In genomic region chr11:76292398-76292797, GRCm38 (mm10) we compare ENCODE assay signal across 9 mouse cellular contexts. TPM values are rescaled to one million over a fixed set of nuclear protein-coding genes. Genes with fewer than 3 reads are reported as not detected.
DNase-seq lines count a peak whose midpoint lies in the region; ATAC-seq lines count a peak whose summit lies in the region.
"Had no signal": no experiment of that assay in that cellular context is flagged by ENCODE, and none has a peak within 500 bp of the region (broad histone marks: within the 10 kb centered on the region; RNA-seq: fewer than 3 reads in every experiment).

No protein-coding gene starts in this region.

- no peak overlapping the region for H3K4me2 ChIP-seq in midbrain, embryonic 11.5 days
- no peak overlapping the region for H3K4me2 ChIP-seq in midbrain, embryonic 16.5 days (ENCODE audit: low read length)

- no peak overlapping the region for H3K9ac ChIP-seq in midbrain, embryonic 11.5 days (ENCODE audit: low read length)
- no peak overlapping the region for H3K9ac ChIP-seq in midbrain, embryonic 16.5 days (ENCODE audit: low read depth, low read length)

- DNase-seq in midbrain, embryonic 11.5 days (ENCODE audit: low spot score, missing footprints) = no peak
- DNase-seq in gastrocnemius, postnatal 36 days = peak; percentile 55 to 60
- peak; percentile 55 to 56 for DNase-seq in kidney, adult 8-10 months
- DNase-seq in lung, postnatal 4 days = peak; percentile 68
- no peak for DNase-seq in layer of hippocampus, adult 11-12 months (ENCODE audit: low spot score)
- no peak for DNase-seq in spleen, postnatal 4 days (ENCODE audit: low spot score in 2 of 2)
- no peak for DNase-seq in left cerebral cortex, adult 8-10 months (ENCODE audit: low spot score in 2 of 2)

- no peaks in the 10 kb centered on the region for H3K9me3 ChIP-seq in midbrain, embryonic 11.5 days (ENCODE audit: control insufficient read depth, low read length)
- no peaks in the 10 kb centered on the region for H3K9me3 ChIP-seq in midbrain, embryonic 16.5 days (replicated peaks; ENCODE audit: control insufficient read depth, low read length, poor library complexity, severe bottlenecking)

- 90% methylated on average over 15 of the region's 15 CpGs for WGBS in midbrain, embryonic 11.5 days
- 92% methylated on average over 15 of the region's 15 CpGs for WGBS in midbrain, embryonic 16.5 days

- ATAC-seq in midbrain, embryonic 11.5 days (ENCODE audit: low FRiP score) = no peak
- no peak for ATAC-seq in midbrain, embryonic 16.5 days
- ATAC-seq: Patski had no signal

- no peaks in the 10 kb centered on the region for H3K36me3 ChIP-seq in midbrain, embryonic 11.5 days (ENCODE audit: control insufficient read depth, insufficient read depth, low read length)
- H3K36me3 ChIP-seq in midbrain, embryonic 16.5 days (ENCODE audit: control insufficient read depth, insufficient read depth, low read length) = no peaks in the 10 kb centered on the region

- peaks cover 63% of the 10 kb centered on the region for H3K4me1 ChIP-seq in midbrain, embryonic 11.5 days (ENCODE audit: control insufficient read depth, insufficient read depth, low read length)
- peaks cover 2% of the 10 kb centered on the region; the same call in 1 of the 2 replicates for H3K4me1 ChIP-seq in midbrain, embryonic 16.5 days (ENCODE audit: control insufficient read depth, insufficient read depth, low read length)

- H3K27me3 ChIP-seq in midbrain, embryonic 11.5 days (ENCODE audit: control insufficient read depth, insufficient read depth, low read length) = no peaks in the 10 kb centered on the region
- no peaks in the 10 kb centered on the region for H3K27me3 ChIP-seq in midbrain, embryonic 16.5 days (ENCODE audit: control insufficient read depth, insufficient read depth, low read depth, low read length)
- H3K27me3 ChIP-seq: Patski had no signal

- H3K27ac ChIP-seq in midbrain, embryonic 11.5 days (ENCODE audit: low read depth, low read length) = 0 out of 2 replicates have a peak overlapping the region, but pooled peaks have one; percentile 51
- H3K27ac ChIP-seq in midbrain, embryonic 16.5 days (ENCODE audit: low read length) = no peak overlapping the region

- intact Hi-C loops in gastrocnemius, postnatal 36 days (cut with DNase I) = no loop called here

- no peak overlapping the region for H3K4me3 ChIP-seq in midbrain, embryonic 11.5 days (ENCODE audit: low read depth, low read length)
- H3K4me3 ChIP-seq in midbrain, embryonic 16.5 days (ENCODE audit: low read depth, low read length) = no peak overlapping the region

RNA-seq across cellular contexts. Expression of gene Glod4, which starts 48.9 kb away (rescaled TPM):
- polyA plus RNA-seq in midbrain, embryonic 11.5 days (2014; fragmentation: Nextera tagmentation; extraction: Ambion mirVana) = 131 and 138 TPM in 2 replicates
- polyA plus RNA-seq in midbrain, embryonic 16.5 days (2015; fragmentation: Nextera tagmentation; extraction: Ambion mirVana) = 121 and 123 TPM in 2 replicates
- 10 to 100 TPM; 16.6 to 17.2 TPM for total RNA-seq in gastrocnemius, postnatal 36 days (2021)
- total RNA-seq in left cerebral cortex, adult 8-10 months (2022) = 10 to 100 TPM; 57.4 to 69.0 (median 60.8) TPM

RNA-seq across cellular contexts. Expression of gene Mrm3, which starts 48.9 kb away (rescaled TPM):
- polyA plus RNA-seq in midbrain, embryonic 11.5 days (2014; fragmentation: Nextera tagmentation; extraction: Ambion mirVana) = 19.5 and 20.1 TPM in 2 replicates
- 25.4 and 26.5 TPM in 2 replicates for polyA plus RNA-seq in midbrain, embryonic 16.5 days (2015; fragmentation: Nextera tagmentation; extraction: Ambion mirVana)
- 10 to 100 TPM; 11.0 to 13.9 TPM for total RNA-seq in gastrocnemius, postnatal 36 days (2021)
- 10 to 100 TPM; 12.5 to 19.1 (median 18.6) TPM for total RNA-seq in left cerebral cortex, adult 8-10 months (2022)

Comparison
In these comparisons a context has a peak if more than half of its experiments do, and no peak if none do; other contexts are left out.
1. DNase-seq: peak in gastrocnemius, postnatal 36 days (2 of 2), kidney, adult 8-10 months (2 of 2) and lung, postnatal 4 days (2 of 2); none in midbrain, embryonic 11.5 days (single experiment), layer of hippocampus, adult 11-12 months (single experiment), spleen, postnatal 4 days (0 of 2) and left cerebral cortex, adult 8-10 months (0 of 2).